In the genomic region with DNA sequence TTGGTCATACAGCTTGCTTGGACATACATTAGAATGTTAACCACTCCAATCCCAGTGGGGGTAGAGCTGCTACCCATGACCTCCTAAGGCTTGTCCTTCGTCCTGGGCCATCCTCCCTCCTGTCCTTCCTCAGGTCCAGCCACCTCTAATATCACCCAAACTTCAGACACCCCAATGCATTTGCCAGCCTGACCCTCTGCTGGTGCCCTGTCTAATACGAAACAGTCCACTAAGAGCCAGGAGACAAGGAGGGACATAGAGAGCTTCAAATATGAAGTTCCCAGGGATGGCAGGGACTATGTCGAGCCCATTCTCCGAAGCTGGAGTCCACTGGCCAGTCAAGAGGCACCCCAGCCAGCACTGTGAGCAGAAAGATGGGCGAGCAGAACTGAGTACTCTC, we compare ENCODE assay signal across 12 mouse cellular contexts. TPM values are rescaled to one million over a fixed set of nuclear protein-coding genes. Genes with fewer than 3 reads are reported as not detected.
DNase-seq lines count a peak whose midpoint lies in the region; ATAC-seq lines count a peak whose summit lies in the region.
"Had no signal": no experiment of that assay in that cellular context is flagged by ENCODE, and none has a peak within 500 bp of the region (broad histone marks: within the 10 kb centered on the region; RNA-seq: fewer than 3 reads in every experiment).

No protein-coding gene starts in this region.

- 0 out of 2 replicates have a peak, but pooled peaks cover 3% of the 10 kb centered on the region for H3K36me3 ChIP-seq in heart, embryonic 12.5 days
- no peaks in the 10 kb centered on the region for H3K36me3 ChIP-seq in limb, embryonic 15.5 days

- intact Hi-C loops in heart, postnatal 25 days (cut with DNase I): loop anchor here (2.0 kb wide), 1 partner anchor 15 kb away; no protein-coding TSS in a partner anchor

- H3K9ac ChIP-seq in heart, embryonic 12.5 days: peak overlapping the region; percentile 98
- H3K9ac ChIP-seq in limb, embryonic 15.5 days: no peak overlapping the region

- no peaks in the 10 kb centered on the region for H3K27me3 ChIP-seq in heart, embryonic 12.5 days (replicated peaks)
- H3K27me3 ChIP-seq in limb, embryonic 15.5 days: no peaks in the 10 kb centered on the region; the same call in 1 of the 2 replicates
- H3K27me3 ChIP-seq: Patski had no signal

- peak overlapping the region; percentile 75 for H3K4me2 ChIP-seq in heart, embryonic 12.5 days
- peak overlapping the region; percentile 95; the same call in 1 of the 2 replicates for H3K4me2 ChIP-seq in limb, embryonic 15.5 days

- H3K27ac ChIP-seq in heart, embryonic 12.5 days (ENCODE audit: poor library complexity, severe bottlenecking): peak overlapping the region; percentile 98; the same call in 1 of the 2 replicates
- no peak overlapping the region for H3K27ac ChIP-seq in limb, embryonic 15.5 days

- no peak for ATAC-seq in heart, embryonic 12.5 days (ENCODE audit: insufficient number of reproducible peaks, low FRiP score)
- no peak for ATAC-seq in limb, embryonic 15.5 days (ENCODE audit: insufficient number of reproducible peaks, low FRiP score, low TSS enrichment, low read depth)

- peaks cover 6% of the 10 kb centered on the region for H3K9me3 ChIP-seq in heart, embryonic 12.5 days (replicated peaks)
- H3K9me3 ChIP-seq in limb, embryonic 15.5 days: no peaks in the 10 kb centered on the region

- peak overlapping the region; percentile 82; the same call in 1 of the 2 replicates for H3K4me3 ChIP-seq in heart, embryonic 12.5 days
- peak overlapping the region; percentile 62 for H3K4me3 ChIP-seq in limb, embryonic 15.5 days

- H3K4me1 ChIP-seq in heart, embryonic 12.5 days (replicated peaks): peaks cover 43% of the 10 kb centered on the region
- peaks cover 23% of the 10 kb centered on the region for H3K4me1 ChIP-seq in limb, embryonic 15.5 days

- WGBS in heart, embryonic 12.5 days: 68% methylated on average over 5 of the region's 5 CpGs
- WGBS in limb, embryonic 15.5 days: 79% methylated on average over 5 of the region's 5 CpGs

- no peak for DNase-seq in heart, postnatal 25 days (ENCODE audit: low spot score)
- DNase-seq in testis, postnatal 10 days (ENCODE audit: low spot score): peak; percentile 30
- DNase-seq in testis, postnatal 14 days (ENCODE audit: low spot score): no peak
- DNase-seq in cerebellum, postnatal 14 days: no peak
- DNase-seq in right cerebral cortex, postnatal 14 days: no peak
- DNase-seq in adrenal gland, adult 18-20 months (ENCODE audit: low spot score in 2 of 2): no peak
- DNase-seq: kidney, adult 9 months had no signal

RNA-seq across cellular contexts. Expression of a gene that starts 0.9 kb away (rescaled TPM):
- 151 and 161 TPM in 2 replicates for polyA plus RNA-seq in heart, embryonic 12.5 days (2016; fragmentation: Nextera tagmentation; extraction: Ambion mirVana)
- total RNA-seq in heart, postnatal 25 days (2021): 10 to 100 TPM; 81.3 to 98.0 TPM
- polyA plus RNA-seq in limb, embryonic 15.5 days (2015; fragmentation: Nextera tagmentation; extraction: Ambion mirVana): 56.8 and 72.0 TPM in 2 replicates
- 10 to 100 TPM; 48.2 to 53.4 TPM for total RNA-seq in adrenal gland, adult 18-20 months (2021)

RNA-seq across cellular contexts. Expression of a gene that starts 28.2 kb away (rescaled TPM):
- 0.64 and 1.3 TPM in 2 replicates for polyA plus RNA-seq in heart, embryonic 12.5 days (2016; fragmentation: Nextera tagmentation; extraction: Ambion mirVana)
- total RNA-seq in heart, postnatal 25 days (2021): 1 to 10 TPM; 2.1 to 3.2 TPM
- polyA plus RNA-seq in limb, embryonic 15.5 days (2015; fragmentation: Nextera tagmentation; extraction: Ambion mirVana): 2.4 and 2.5 TPM in 2 replicates
- total RNA-seq in adrenal gland, adult 18-20 months (2021): not detected

RNA-seq across cellular contexts. Expression of a gene that starts 44.7 kb away (rescaled TPM):
- polyA plus RNA-seq in heart, embryonic 12.5 days (2016; fragmentation: Nextera tagmentation; extraction: Ambion mirVana): not detected in 2 replicates
- total RNA-seq in heart, postnatal 25 days (2021): not detected
- not detected in 2 replicates for polyA plus RNA-seq in limb, embryonic 15.5 days (2015; fragmentation: Nextera tagmentation; extraction: Ambion mirVana)
- total RNA-seq in adrenal gland, adult 18-20 months (2021): not detected
- total RNA-seq: left cerebral cortex, adult 8-10 months had no signal
- polyA plus RNA-seq: cortical plate, adult 2 months; Patski had no signal
